Mouse (Mus musculus): Measurements from ENCODE around the gene Lrrc75b.

Lrrc75b gene

GRCm38 (mm10) chr10:75503692-75504091 is 56.4 kb downstream of the Lrrc75b start:
- no peak for DNase-seq (ENCODE audit: low read depth, low spot score)

GRCm38 (mm10) chr10:75501641-75502040 is 58.5 kb downstream of the Lrrc75b start:
- no peak for DNase-seq (ENCODE audit: low read depth, low spot score)

- DNase-seq (ENCODE audit: low read depth, low spot score): no peak
These were observed 59.8 kb downstream of the Lrrc75b start for GRCm38 (mm10) chr10:75500345-75500744.
